Mouse (Mus musculus): Measurements from ENCODE around the gene Nup54. TPM values are rescaled to one million over a fixed set of nuclear protein-coding genes. Genes with fewer than 3 reads are reported as not detected.

Nup54 gene
- polyA plus RNA-seq, 1 experiment from 2014 or later: 43.5 TPM

GRCm38 (mm10) chr5:92446736-92447135 is 11.7 kb upstream of the Nup54 start:
- no peaks in the 10 kb centered on the region for H3K4me1 ChIP-seq
- H3K27me3 ChIP-seq (replicated peaks): no peaks in the 10 kb centered on the region
- H3K4me3 ChIP-seq (replicated peaks): no peak overlapping the region
- 93% methylated on average over 5 of the region's 5 CpGs for WGBS
- no peak overlapping the region for H3K9ac ChIP-seq
- H3K4me2 ChIP-seq: no peak overlapping the region
- no peaks in the 10 kb centered on the region for H3K9me3 ChIP-seq
- no peak overlapping the region for H3K27ac ChIP-seq
- ATAC-seq (ENCODE audit: insufficient read depth, low FRiP score, low read depth): no peak
- peaks cover 27% of the 10 kb centered on the region for H3K36me3 ChIP-seq

- no peak overlapping the region for H3K9ac ChIP-seq
- no peak for ATAC-seq (ENCODE audit: insufficient read depth, low FRiP score, low read depth)
- no peak overlapping the region for H3K4me2 ChIP-seq
- H3K9me3 ChIP-seq: no peaks in the 10 kb centered on the region
- H3K36me3 ChIP-seq: peaks cover 14% of the 10 kb centered on the region
- H3K27me3 ChIP-seq (replicated peaks): no peaks in the 10 kb centered on the region
- no peak overlapping the region for H3K27ac ChIP-seq
- H3K4me1 ChIP-seq: no peaks in the 10 kb centered on the region
- H3K4me3 ChIP-seq (replicated peaks): no peak overlapping the region
- WGBS: 84% methylated on average over 2 of the region's 2 CpGs
Observed at GRCm38 (mm10) chr5:92445016-92445415, 10.0 kb upstream of the Nup54 start.

GRCm38 (mm10) chr5:92442914-92443313 is 7.9 kb upstream of the Nup54 start:
- Histone ChIP-seq H3K27ac (no peak overlapping the region), H3K4me2 (no peak overlapping the region), H3K27me3 (replicated peaks) (no peaks in the 10 kb centered on the region), H3K9me3 (no peaks in the 10 kb centered on the region), H3K36me3 (peaks cover 4% of the 10 kb centered on the region), H3K9ac (no peak overlapping the region), H3K4me1 (no peaks in the 10 kb centered on the region), H3K4me3 (replicated peaks) (no peak overlapping the region)
- 72% methylated on average over 7 of the region's 7 CpGs for WGBS
- ATAC-seq (ENCODE audit: insufficient read depth, low FRiP score, low read depth): no peak

DNA sequence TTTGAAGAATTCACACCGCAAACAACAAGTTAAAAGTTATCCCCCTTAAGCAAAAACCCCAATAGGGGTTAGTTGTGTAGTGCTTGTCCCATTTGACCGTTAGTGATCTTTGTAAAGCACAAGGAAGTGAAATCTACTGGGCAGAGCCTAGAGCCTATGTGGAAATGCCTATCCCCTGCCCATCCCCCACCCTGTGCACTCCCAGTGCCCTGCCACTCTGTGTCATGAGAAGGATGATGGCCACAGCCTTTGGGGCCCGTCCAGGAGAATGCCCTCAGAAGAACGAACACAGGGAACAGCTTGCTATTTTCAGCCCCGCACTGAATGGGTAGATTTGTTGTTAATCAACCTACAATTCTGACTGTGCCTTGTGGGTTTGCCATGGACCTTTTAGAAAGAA is 6.5 kb upstream of the Nup54 start:
- 64% methylated on average over 5 of the region's 5 CpGs for WGBS
- H3K4me2 ChIP-seq: no peak overlapping the region
- no peaks in the 10 kb centered on the region for H3K27me3 ChIP-seq (replicated peaks)
- H3K27ac ChIP-seq: no peak overlapping the region
- ATAC-seq (ENCODE audit: insufficient read depth, low FRiP score, low read depth): no peak
- H3K4me1 ChIP-seq: no peaks in the 10 kb centered on the region
- no peaks in the 10 kb centered on the region; the same call in 1 of the 2 replicates for H3K36me3 ChIP-seq
- H3K9ac ChIP-seq: no peak overlapping the region
- H3K4me3 ChIP-seq (replicated peaks): no peak overlapping the region
- no peaks in the 10 kb centered on the region for H3K9me3 ChIP-seq

GRCm38 (mm10) chr5:92438540-92438939 is 3.5 kb upstream of the Nup54 start:
- ATAC-seq (ENCODE audit: insufficient read depth, low FRiP score, low read depth): no peak
- 85% methylated on average over 8 of the region's 8 CpGs for WGBS
- Histone ChIP-seq H3K27ac (no peak overlapping the region), H3K36me3 (no peaks in the 10 kb centered on the region), H3K9me3 (no peaks in the 10 kb centered on the region), H3K4me1 (no peaks in the 10 kb centered on the region), H3K4me2 (no peak overlapping the region), H3K27me3 (replicated peaks) (no peaks in the 10 kb centered on the region), H3K9ac (no peak overlapping the region), H3K4me3 (replicated peaks) (no peak overlapping the region)

GRCm38 (mm10) chr5:92434571-92434985 is 441 bp downstream of the Nup54 start:
- peak overlapping the region; percentile 81 for H3K4me2 ChIP-seq
- peak overlapping the region; percentile 89 for H3K9ac ChIP-seq
- no peaks in the 10 kb centered on the region for H3K27me3 ChIP-seq (replicated peaks)
- no peaks in the 10 kb centered on the region for H3K36me3 ChIP-seq
- under 1% methylated on average over 39 of the region's 39 CpGs for WGBS
- H3K4me1 ChIP-seq: no peaks in the 10 kb centered on the region
- H3K4me3 ChIP-seq (replicated peaks): peak overlapping the region; percentile 99
- peak; percentile 76 for ATAC-seq (ENCODE audit: insufficient read depth, low FRiP score, low read depth)
- no peaks in the 10 kb centered on the region for H3K9me3 ChIP-seq
- peak overlapping the region; percentile 85 for H3K27ac ChIP-seq

GRCm38 (mm10) chr5:92434070-92434469 is 949 bp downstream of the Nup54 start:
- peak overlapping the region; percentile 85; the same call in 1 of the 2 replicates for H3K27ac ChIP-seq
- H3K9me3 ChIP-seq: no peaks in the 10 kb centered on the region
- peak overlapping the region; percentile 89 for H3K9ac ChIP-seq
- peak overlapping the region; percentile 81 for H3K4me2 ChIP-seq
- no peaks in the 10 kb centered on the region for H3K4me1 ChIP-seq
- WGBS: 1% methylated on average over 12 of the region's 12 CpGs
- no peaks in the 10 kb centered on the region for H3K36me3 ChIP-seq
- ATAC-seq (ENCODE audit: insufficient read depth, low FRiP score, low read depth): no peak
- H3K27me3 ChIP-seq (replicated peaks): no peaks in the 10 kb centered on the region
- peak overlapping the region; percentile 99 for H3K4me3 ChIP-seq (replicated peaks)

DNA sequence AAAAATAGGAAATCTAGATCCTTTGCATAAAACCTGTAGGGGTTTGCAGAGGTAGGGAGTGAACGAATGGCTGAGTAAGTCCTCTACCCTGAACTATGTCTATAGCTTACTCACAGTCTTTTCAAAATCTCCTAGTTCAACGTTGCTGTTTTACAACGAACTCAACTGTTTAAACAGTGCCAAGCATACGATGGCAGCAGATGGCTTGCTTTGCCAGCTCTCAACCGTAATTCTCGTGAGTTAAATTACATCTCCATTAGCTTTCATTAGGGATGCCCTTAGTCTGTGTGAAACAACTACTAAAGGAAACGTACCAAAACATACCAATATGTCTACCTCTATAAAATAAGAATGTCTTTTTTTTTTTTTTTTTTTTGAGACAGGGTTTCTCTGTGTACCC is 3.4 kb downstream of the Nup54 start:
- peaks cover 18% of the 10 kb centered on the region for H3K36me3 ChIP-seq
- H3K4me2 ChIP-seq: no peak overlapping the region
- H3K27me3 ChIP-seq (replicated peaks): no peaks in the 10 kb centered on the region
- WGBS: 75% methylated on average over 7 of the region's 7 CpGs
- H3K9me3 ChIP-seq: no peaks in the 10 kb centered on the region
- no peaks in the 10 kb centered on the region for H3K4me1 ChIP-seq
- no peak overlapping the region for H3K9ac ChIP-seq
- no peak overlapping the region for H3K27ac ChIP-seq
- H3K4me3 ChIP-seq (replicated peaks): no peak overlapping the region
- no peak for ATAC-seq (ENCODE audit: insufficient read depth, low FRiP score, low read depth)

- WGBS: 80% methylated on average over 5 of the region's 5 CpGs
- H3K4me2 ChIP-seq: no peak overlapping the region
- no peak overlapping the region for H3K27ac ChIP-seq
- H3K36me3 ChIP-seq: peaks cover 18% of the 10 kb centered on the region
- ATAC-seq (ENCODE audit: insufficient read depth, low FRiP score, low read depth): no peak
- H3K4me3 ChIP-seq (replicated peaks): no peak overlapping the region
- no peaks in the 10 kb centered on the region for H3K27me3 ChIP-seq (replicated peaks)
- no peaks in the 10 kb centered on the region for H3K9me3 ChIP-seq
- no peaks in the 10 kb centered on the region for H3K4me1 ChIP-seq
- no peak overlapping the region for H3K9ac ChIP-seq
Observed at GRCm38 (mm10) chr5:92430723-92431122, 4.3 kb downstream of the Nup54 start.

DNA sequence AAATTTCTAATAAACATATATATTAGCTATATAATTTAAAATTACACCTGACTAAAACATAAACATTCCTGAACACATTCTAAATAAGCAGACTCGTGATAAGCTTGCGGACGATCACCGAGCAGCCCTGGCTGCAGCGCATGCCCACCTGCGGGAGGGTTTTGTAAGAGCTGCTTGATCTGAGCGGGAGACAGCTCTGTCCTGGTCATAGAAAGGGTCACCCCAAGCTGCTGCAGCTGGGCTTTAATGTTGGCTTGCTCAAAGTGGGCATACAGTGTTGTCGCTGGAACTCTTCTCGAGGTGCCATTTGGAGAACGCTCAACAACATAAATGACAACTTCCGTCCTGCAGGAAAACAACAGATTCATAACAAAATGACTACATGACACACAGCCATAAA is 10.9 kb downstream of the Nup54 start:
- Histone ChIP-seq H3K4me2 (no peak overlapping the region), H3K27ac (no peak overlapping the region), H3K27me3 (replicated peaks) (no peaks in the 10 kb centered on the region), H3K4me3 (replicated peaks) (no peak overlapping the region), H3K9me3 (no peaks in the 10 kb centered on the region), H3K36me3 (peaks cover 53% of the 10 kb centered on the region), H3K9ac (no peak overlapping the region), H3K4me1 (no peaks in the 10 kb centered on the region)
- 90% methylated on average over 11 of the region's 11 CpGs for WGBS
- ATAC-seq (ENCODE audit: insufficient read depth, low FRiP score, low read depth): no peak

GRCm38 (mm10) chr5:92413982-92414375 is 21.0 kb downstream of the Nup54 start:
- H3K9ac ChIP-seq: no peak overlapping the region
- H3K4me2 ChIP-seq: no peak overlapping the region
- no peaks in the 10 kb centered on the region for H3K4me1 ChIP-seq
- H3K36me3 ChIP-seq: peaks cover 22% of the 10 kb centered on the region
- H3K9me3 ChIP-seq: no peaks in the 10 kb centered on the region
- no peak overlapping the region for H3K27ac ChIP-seq
- no peak overlapping the region for H3K4me3 ChIP-seq (replicated peaks)
- 82% methylated on average over 8 of the region's 8 CpGs for WGBS
- no peak for ATAC-seq (ENCODE audit: insufficient read depth, low FRiP score, low read depth)
- no peaks in the 10 kb centered on the region for H3K27me3 ChIP-seq (replicated peaks)

DNA sequence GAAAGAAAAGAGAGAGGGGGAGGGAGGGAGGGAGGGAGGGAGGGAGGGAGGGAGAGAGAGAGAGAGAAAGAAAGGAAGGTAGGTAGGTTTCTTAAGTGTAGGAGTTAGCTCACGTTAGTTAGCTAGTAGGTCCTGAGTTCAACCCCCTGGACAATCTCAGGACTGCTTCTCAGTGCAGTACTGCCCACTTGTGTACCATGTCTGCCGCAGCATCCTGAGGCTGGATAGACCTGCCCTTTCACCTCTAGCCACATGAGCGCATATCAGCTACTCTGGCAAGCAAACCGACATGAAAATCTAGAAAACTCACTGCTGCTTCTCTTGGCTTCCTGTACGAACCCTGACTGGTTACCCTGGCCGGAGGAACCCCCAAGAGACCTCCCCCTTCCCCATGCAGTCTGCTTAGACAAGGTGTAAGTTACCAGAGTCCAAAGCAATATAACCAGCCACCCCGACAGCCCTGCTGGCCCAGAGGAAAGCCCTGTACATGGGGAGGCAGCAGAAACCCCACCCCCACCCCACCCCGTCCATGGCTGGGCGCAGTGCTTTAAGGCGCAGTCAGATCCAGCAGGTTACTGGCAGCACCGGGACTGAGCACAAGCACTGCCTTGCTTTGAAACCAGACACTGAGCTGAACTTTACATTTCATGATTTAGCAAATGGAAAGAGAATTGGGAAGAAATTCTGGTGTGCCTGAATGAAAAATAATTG is 21.6 kb downstream of the Nup54 start:
- Histone ChIP-seq H3K4me1 (no peaks in the 10 kb centered on the region), H3K4me3 (replicated peaks) (no peak overlapping the region), H3K27me3 (replicated peaks) (no peaks in the 10 kb centered on the region), H3K9me3 (no peaks in the 10 kb centered on the region), H3K9ac (no peak overlapping the region), H3K27ac (no peak overlapping the region), H3K36me3 (peaks cover 21% of the 10 kb centered on the region), H3K4me2 (no peak overlapping the region)
- 85% methylated on average over 11 of the region's 11 CpGs for WGBS
- peak; percentile 4; the same call in 1 of the 2 replicates for ATAC-seq (ENCODE audit: insufficient read depth, low FRiP score, low read depth)
